Mouse (Mus musculus) liver, embryonic 12.5 days (tissue): ENCODE data around the gene Nanos2. TPM values are rescaled to one million over a fixed set of nuclear protein-coding genes. Genes with fewer than 3 reads are reported as not detected.

ENCODE experiments used
- ATAC-seq: fragments of 200-750 bp; cut with Nextera tagmentation; 2 replicates; pipeline ENCODE4 v1.8.0; 2017; ENCODE audit warnings: moderate number of reproducible peaks, mild to moderate bottlenecking, moderate library complexity
- H3K27ac ChIP-seq: fragments of 300-500 bp; sonication (generic); 2 replicates; pipeline ENCODE4 v1.5.1; 2016; ENCODE audit warnings: mild to moderate bottlenecking
- H3K27me3 ChIP-seq: fragments of 300-500 bp; sonication (generic); replicated peaks from 2 replicates; pipeline ENCODE4 v1.6.1; 2016; ENCODE audit warnings: mild to moderate bottlenecking, moderate library complexity
- H3K36me3 ChIP-seq: fragments of 300-500 bp; sonication (generic); 2 replicates; pipeline ENCODE4 v1.6.1; 2016; ENCODE audit warnings: mild to moderate bottlenecking, moderate library complexity
- H3K4me1 ChIP-seq: fragments of 300-500 bp; sonication (generic); 2 replicates; pipeline ENCODE4 v1.6.1; 2016
- H3K4me2 ChIP-seq: fragments of 300-500 bp; sonication (generic); 2 replicates; pipeline ENCODE4 v1.6.1; 2016; ENCODE audit warnings: mild to moderate bottlenecking, moderate library complexity
- H3K4me3 ChIP-seq: fragments of 300-500 bp; sonication (generic); 2 replicates; pipeline ENCODE4 v1.5.1; 2016; ENCODE audit warnings: mild to moderate bottlenecking, moderate library complexity
- H3K9ac ChIP-seq: fragments of 300-500 bp; sonication (generic); 2 replicates; pipeline ENCODE4 v1.6.1; 2016; ENCODE audit warnings: mild to moderate bottlenecking, moderate library complexity
- H3K9me3 ChIP-seq: fragments of 300-500 bp; sonication (generic); replicated peaks from 2 replicates; pipeline ENCODE4 v1.6.1; 2016; ENCODE audit warnings: mild to moderate bottlenecking, moderate library complexity
- WGBS: fragments of 180-500 bp; shearing (Covaris S2); methylation state at CpG from one replicate; pipeline ENCODE4 v1.1.7; 2016; ENCODE audit not compliant: insufficient replicate concordance; 5-methylcytosine and 5-hydroxymethylcytosine counted together
- polyA plus RNA-seq: library from polyadenylated mRNA; unstranded; fragments of >200 nt; fragmentation: Nextera tagmentation; extraction: Ambion mirVana; gene quantifications from 2 replicates; pipeline ENCODE4 v1.2.1, GENCODE M21; 2016

Gene Nanos2
- not detected in 2 replicates for polyA plus RNA-seq

- no peaks in the 10 kb centered on the region for H3K9me3 ChIP-seq
- H3K27ac ChIP-seq, result no peak within 1 kb of the TSS
- H3K4me2 ChIP-seq, result no peak within 1 kb of the TSS
- peaks cover 19% of the 10 kb centered on the region for H3K4me1 ChIP-seq
- H3K36me3 ChIP-seq, result no peaks in the 10 kb centered on the region
- 53% methylated on average over 2 of the region's 2 CpGs for WGBS
- H3K9ac ChIP-seq, result no peak within 1 kb of the TSS
- no peak for ATAC-seq
- no peak within 1 kb of the TSS for H3K4me3 ChIP-seq
- peaks cover 52% of the 10 kb centered on the region for H3K27me3 ChIP-seq
Observed at GRCm38 (mm10) chr7:18987100-18987499, at the start of gene Nanos2. Gene Nanos2, plus strand, starts transcription at chr7:18987400.

- Histone ChIP-seq H3K27me3 (peaks cover 14% of the 10 kb centered on the region), H3K4me3 (no peak overlapping the region), H3K9me3 (no peaks in the 10 kb centered on the region), H3K36me3 (no peaks in the 10 kb centered on the region), H3K4me2 (no peak overlapping the region), H3K27ac (no peak overlapping the region), H3K9ac (no peak overlapping the region), H3K4me1 (no peaks in the 10 kb centered on the region)
- 28% methylated on average over 1 of the region's 1 CpGs for WGBS
- ATAC-seq, result no peak
Observed at GRCm38 (mm10) chr7:18942376-18942775, 44.8 kb upstream of the Nanos2 start.

- Histone ChIP-seq H3K4me2 (no peak overlapping the region), H3K36me3 (no peaks in the 10 kb centered on the region), H3K27me3 (peaks cover 14% of the 10 kb centered on the region), H3K4me1 (no peaks in the 10 kb centered on the region), H3K9ac (no peak overlapping the region), H3K4me3 (no peak overlapping the region), H3K27ac (no peak overlapping the region), H3K9me3 (no peaks in the 10 kb centered on the region)
- 50% methylated on average over 9 of the region's 9 CpGs for WGBS
- ATAC-seq, result no peak
Observed at GRCm38 (mm10) chr7:18942815-18943214, 44.4 kb upstream of the Nanos2 start.

GRCm38 (mm10) chr7:18948151-18948550, 39.0 kb upstream of the Nanos2 start:
- WGBS, result 40% methylated on average over 6 of the region's 6 CpGs

GRCm38 (mm10) chr7:18949781-18950522, 37.2 kb upstream of the Nanos2 start:
- Histone ChIP-seq H3K4me1 (0 out of 2 replicates have a peak, but pooled peaks cover 7% of the 10 kb centered on the region), H3K4me2 (no peak overlapping the region), H3K4me3 (no peak overlapping the region), H3K27me3 (peaks cover 24% of the 10 kb centered on the region), H3K9me3 (no peaks in the 10 kb centered on the region), H3K27ac (no peak overlapping the region), H3K36me3 (no peaks in the 10 kb centered on the region), H3K9ac (no peak overlapping the region)
- ATAC-seq, result no peak
- 26% methylated on average over 12 of the region's 12 CpGs for WGBS

More at GRCm38 (mm10) chr7:18948151-18948550, 39.0 kb upstream of the Nanos2 start:
- no peak overlapping the region for H3K27ac ChIP-seq
- H3K9me3 ChIP-seq, result no peaks in the 10 kb centered on the region
- no peaks in the 10 kb centered on the region for H3K36me3 ChIP-seq
- no peak overlapping the region for H3K4me2 ChIP-seq
- no peak overlapping the region for H3K9ac ChIP-seq
- no peak overlapping the region for H3K4me3 ChIP-seq
- H3K4me1 ChIP-seq, result 0 out of 2 replicates have a peak, but pooled peaks cover 7% of the 10 kb centered on the region
- peaks cover 17% of the 10 kb centered on the region for H3K27me3 ChIP-seq
- no peak for ATAC-seq

GRCm38 (mm10) chr7:18950523-18951315, 36.5 kb upstream of the Nanos2 start:
- Histone ChIP-seq H3K36me3 (no peaks in the 10 kb centered on the region), H3K4me1 (0 out of 2 replicates have a peak, but pooled peaks cover 7% of the 10 kb centered on the region), H3K27ac (no peak overlapping the region), H3K4me2 (0 out of 2 replicates have a peak overlapping the region, but pooled peaks have one; percentile 3), H3K4me3 (no peak overlapping the region), H3K27me3 (peaks cover 29% of the 10 kb centered on the region), H3K9me3 (no peaks in the 10 kb centered on the region), H3K9ac (no peak overlapping the region)
- WGBS, result 12% methylated on average over 18 of the region's 18 CpGs
- no peak for ATAC-seq

- Histone ChIP-seq H3K27ac (no peak overlapping the region), H3K9ac (no peak overlapping the region), H3K4me1 (0 out of 2 replicates have a peak, but pooled peaks cover 7% of the 10 kb centered on the region), H3K36me3 (no peaks in the 10 kb centered on the region), H3K4me3 (no peak overlapping the region), H3K27me3 (peaks cover 35% of the 10 kb centered on the region), H3K9me3 (no peaks in the 10 kb centered on the region), H3K4me2 (0 out of 2 replicates have a peak overlapping the region, but pooled peaks have one; percentile 3)
- 13% methylated on average over 15 of the region's 15 CpGs for WGBS
- no peak for ATAC-seq
Observed at GRCm38 (mm10) chr7:18951397-18951796, 35.8 kb upstream of the Nanos2 start.

GRCm38 (mm10) chr7:18957569-18958383, 29.4 kb upstream of the Nanos2 start:
- Histone ChIP-seq H3K9ac (peak overlapping the region; percentile 45), H3K9me3 (no peaks in the 10 kb centered on the region), H3K4me1 (peaks cover 17% of the 10 kb centered on the region), H3K36me3 (no peaks in the 10 kb centered on the region), H3K4me2 (peak overlapping the region; percentile 75), H3K27me3 (peaks cover 90% of the 10 kb centered on the region), H3K27ac (no peak overlapping the region), H3K4me3 (peak overlapping the region; percentile 58)
- ATAC-seq, result peak; percentile 52
- 2% methylated on average over 101 of the region's 107 CpGs for WGBS

- Histone ChIP-seq H3K9me3 (no peaks in the 10 kb centered on the region), H3K27ac (no peak overlapping the region), H3K9ac (no peak overlapping the region), H3K36me3 (no peaks in the 10 kb centered on the region), H3K4me1 (peaks cover 23% of the 10 kb centered on the region), H3K27me3 (peaks cover 93% of the 10 kb centered on the region), H3K4me2 (peak overlapping the region; percentile 75), H3K4me3 (peak overlapping the region; percentile 58)
- WGBS, result under 1% methylated on average over 21 of the region's 21 CpGs
- ATAC-seq, result peak; percentile 19; the same call in 1 of the 2 replicates
Observed at GRCm38 (mm10) chr7:18958384-18958766, 28.8 kb upstream of the Nanos2 start.

GRCm38 (mm10) chr7:18959446-18959845, 27.8 kb upstream of the Nanos2 start:
- Histone ChIP-seq H3K4me3 (no peak overlapping the region), H3K27me3 (peaks cover 97% of the 10 kb centered on the region), H3K27ac (no peak overlapping the region), H3K36me3 (no peaks in the 10 kb centered on the region), H3K4me2 (no peak overlapping the region), H3K9ac (no peak overlapping the region), H3K9me3 (no peaks in the 10 kb centered on the region), H3K4me1 (peaks cover 28% of the 10 kb centered on the region)
- WGBS, result 17% methylated on average over 8 of the region's 8 CpGs
- 0 out of 2 replicates have a peak, but pooled peaks have one; percentile 10 for ATAC-seq

- Histone ChIP-seq H3K36me3 (no peaks in the 10 kb centered on the region), H3K9ac (no peak overlapping the region), H3K4me2 (peak overlapping the region; percentile 34; the same call in 1 of the 2 replicates), H3K4me3 (0 out of 2 replicates have a peak overlapping the region, but pooled peaks have one; percentile 2), H3K27me3 (peaks cover 99% of the 10 kb centered on the region), H3K9me3 (no peaks in the 10 kb centered on the region), H3K4me1 (peaks cover 28% of the 10 kb centered on the region), H3K27ac (no peak overlapping the region)
- WGBS, result 3% methylated on average over 17 of the region's 17 CpGs
- no peak for ATAC-seq
Observed at GRCm38 (mm10) chr7:18962171-18962792, 24.9 kb upstream of the Nanos2 start.
